Mouse (Mus musculus) CH12.LX (cell line): ENCODE results near the gene Npas3.

Experiments
- BHLHE40 ChIP-seq: IDR thresholded peaks from 2 replicates; pipeline ENCODE4 v1.6.1; 2011; ENCODE audit warnings: mild to moderate bottlenecking, low read depth, low read length, improper control_type of control experiment
- CTCF ChIP-seq, 2 experiments: IDR thresholded peaks in 1 of 2; conservative IDR thresholded peaks in 1 of 2; 2 replicates each; pipeline ENCODE4 v1.5.1; 2011 to 2012; ENCODE audit warnings: low read depth in 2 of 2, low read length in 2 of 2, improper control_type of control experiment in 1 of 2, inconsistent platforms in 1 of 2, mild to moderate bottlenecking in 1 of 2, moderate library complexity in 1 of 2
- E2F4 ChIP-seq: IDR thresholded peaks from 2 replicates; pipeline ENCODE4 v1.6.1; 2011; ENCODE audit warnings: low read depth, low read length, improper control_type of control experiment; ENCODE audit not compliant: insufficient replicate concordance
- ELF1 ChIP-seq: IDR thresholded peaks from 2 replicates; pipeline ENCODE4 v1.6.1; 2014; ENCODE audit warnings: low read depth, mild to moderate bottlenecking, inconsistent platforms, low read length, improper control_type of control experiment
- EP300 ChIP-seq: IDR thresholded peaks from 2 replicates; pipeline ENCODE4 v1.6.1; 2011; ENCODE audit warnings: low read length, improper control_type of control experiment
- HCFC1 ChIP-seq: IDR thresholded peaks from 2 replicates; pipeline ENCODE4 v1.6.1; 2012; ENCODE audit warnings: low read depth, mild to moderate bottlenecking, inconsistent platforms, low read length, improper control_type of control experiment
- MAZ ChIP-seq: IDR thresholded peaks from 2 replicates; pipeline ENCODE4 v1.6.1; 2012; ENCODE audit warnings: low read depth, mild to moderate bottlenecking, inconsistent platforms, low read length, improper control_type of control experiment, moderate library complexity
- POLR2A ChIP-seq: IDR thresholded peaks from 2 replicates; pipeline ENCODE4 v1.6.1; 2011; ENCODE audit warnings: low read depth, mild to moderate bottlenecking, improper control_type of control experiment, low read length
- POLR2AphosphoS2 ChIP-seq: IDR thresholded peaks from 2 replicates; pipeline ENCODE4 v1.6.1; 2011; ENCODE audit warnings: low read depth, low read length, improper control_type of control experiment
- USF1 ChIP-seq: IDR thresholded peaks from 2 replicates; pipeline ENCODE4 v1.6.1; 2014; ENCODE audit warnings: low read depth, mild to moderate bottlenecking, inconsistent platforms, low read length, improper control_type of control experiment
- ZC3H11A ChIP-seq: IDR thresholded peaks from 2 replicates; pipeline ENCODE4 v1.6.1; 2012; ENCODE audit warnings: low read depth, mild to moderate bottlenecking, inconsistent platforms, low read length, improper control_type of control experiment
- ZMIZ1 ChIP-seq: IDR thresholded peaks from 2 replicates; pipeline ENCODE4 v1.6.1; 2012; ENCODE audit warnings: low read depth, mild to moderate bottlenecking, inconsistent platforms, low read length, improper control_type of control experiment
- ZNF384 ChIP-seq: IDR thresholded peaks from 2 replicates; pipeline ENCODE4 v1.6.1; 2012; ENCODE audit warnings: low read depth, low read length, improper control_type of control experiment, inconsistent platforms

GRCm38 (mm10) chr12:53970721-53971120, 722.2 kb downstream of the Npas3 start:
- TF ChIP-seq POLR2A (no peak), CTCF (conservative IDR thresholded peaks at IDR 0.05 in 1 of 2, IDR thresholded peaks at IDR 0.05 in 1 of 2; ENCODE audit: low read depth in 2 of 2, low read length in 2 of 2) (no peak), MAZ (no peak), ZNF384 (no peak), ZC3H11A (no peak), USF1 (no peak), POLR2AphosphoS2 (no peak), BHLHE40 (no peak), ZMIZ1 (no peak), EP300 (no peak), ELF1 (no peak), E2F4 (no peak), HCFC1 (no peak)
